Mouse (Mus musculus) ES-E14 (cell line): ENCODE results near the gene Paqr4.

Source experiments
- CHD2 ChIP-seq: IDR thresholded peaks from 2 replicates; pipeline ENCODE4 v1.6.1; 2014; ENCODE audit warnings: mild to moderate bottlenecking, low read depth, low read length, inconsistent platforms
- HCFC1 ChIP-seq: IDR thresholded peaks from 2 replicates; pipeline ENCODE4 v1.6.1; 2012; ENCODE audit warnings: low read length, inconsistent platforms, borderline replicate concordance; ENCODE audit not compliant: insufficient read depth
- MAFK ChIP-seq: IDR thresholded peaks from 2 replicates; pipeline ENCODE4 v1.6.1; 2014; ENCODE audit warnings: mild to moderate bottlenecking, low read depth, low read length, inconsistent platforms; ENCODE audit not compliant: insufficient read depth

DNA sequence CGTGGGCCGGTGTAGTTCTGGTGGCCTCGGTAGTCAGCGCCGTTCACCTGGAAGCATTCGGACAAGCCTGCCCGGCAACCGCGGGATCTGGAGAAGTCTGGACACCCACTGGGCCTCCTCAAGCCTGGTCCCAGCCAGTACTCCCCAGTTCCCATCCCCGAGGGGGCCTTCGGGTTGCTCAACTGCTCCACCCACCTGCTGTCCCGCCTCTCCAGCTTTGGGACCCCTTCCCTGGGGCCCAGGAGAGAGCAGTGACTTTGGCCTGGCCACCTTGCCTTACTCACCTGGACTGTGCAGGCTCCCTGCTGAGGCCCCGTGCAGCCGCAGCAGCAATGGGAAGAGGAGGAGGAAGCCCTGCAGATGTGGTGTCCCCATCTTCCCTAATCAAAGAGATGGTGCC, 4.0 kb upstream of the Paqr4 start:
- TF ChIP-seq CHD2: no peak
- TF ChIP-seq MAFK: no peak
- no peak for TF ChIP-seq HCFC1
